Mouse (Mus musculus) adrenal gland, postnatal 10 days (tissue): ENCODE measurements around the gene Spout1. TPM values are rescaled to one million over a fixed set of nuclear protein-coding genes. Genes with fewer than 3 reads are reported as not detected.
"Not testable (repeated sequence)": the region's sequence is repeated elsewhere in the genome, so short reads cannot be mapped to it uniquely, and the experiment has no call there.

Source experiments
- DNase-seq: peaks from one replicate; pipeline ENCODE4 v3.0.0; 2021; ENCODE audit warnings: mixed read lengths
- total RNA-seq, 2 experiments: library from RNA; stranded (reverse); gene quantifications; 2 replicates each; pipeline ENCODE4 v1.2.3; 2021

Spout1 gene
- total RNA-seq, 2 experiments from 2014 or later = 18.1 TPM

DNA sequence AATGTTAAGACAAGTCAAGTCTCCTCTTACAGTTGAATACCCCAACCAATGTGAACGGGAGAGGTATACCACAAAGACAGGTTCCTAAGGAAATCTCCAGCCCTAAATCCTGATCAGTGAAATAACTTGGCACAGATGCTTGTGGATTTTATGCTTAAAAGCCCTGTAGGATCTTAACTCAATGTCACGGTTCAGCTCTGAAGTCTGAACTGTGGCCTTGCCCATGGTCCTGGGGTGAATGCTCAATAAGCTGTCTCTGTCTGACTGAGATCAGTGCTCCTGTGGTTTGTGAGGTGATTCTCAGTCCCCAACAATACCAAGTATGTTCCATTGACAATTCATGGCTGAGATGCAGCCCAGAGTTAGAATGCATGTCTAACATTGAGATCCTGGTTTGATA, 4.2 kb upstream of the Spout1 start:
- no peak for DNase-seq

DNA sequence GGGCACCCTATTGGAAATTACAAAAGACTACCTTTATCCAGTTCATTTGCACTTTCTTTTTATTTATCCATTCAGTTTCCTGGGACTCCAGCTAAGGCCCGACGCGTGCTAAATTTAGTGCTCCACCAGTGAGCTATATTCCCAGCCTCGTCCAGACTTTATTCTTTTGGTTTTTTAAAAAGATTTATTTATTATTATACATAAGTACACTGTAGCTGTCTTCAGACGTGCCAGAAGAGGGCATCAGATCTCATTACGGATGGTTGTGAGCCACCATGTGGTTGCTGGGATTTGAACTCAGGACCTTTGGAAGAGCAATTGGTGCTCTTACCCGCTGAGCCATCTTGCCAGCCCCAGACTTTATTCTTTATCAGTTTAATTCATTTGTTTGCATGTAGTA, 452 bp upstream of the Spout1 start:
- not testable (repeated sequence) for DNase-seq

GRCm38 (mm10) chr2:30176561-30176960, 1.7 kb downstream of the Spout1 start:
- DNase-seq = no peak

DNA sequence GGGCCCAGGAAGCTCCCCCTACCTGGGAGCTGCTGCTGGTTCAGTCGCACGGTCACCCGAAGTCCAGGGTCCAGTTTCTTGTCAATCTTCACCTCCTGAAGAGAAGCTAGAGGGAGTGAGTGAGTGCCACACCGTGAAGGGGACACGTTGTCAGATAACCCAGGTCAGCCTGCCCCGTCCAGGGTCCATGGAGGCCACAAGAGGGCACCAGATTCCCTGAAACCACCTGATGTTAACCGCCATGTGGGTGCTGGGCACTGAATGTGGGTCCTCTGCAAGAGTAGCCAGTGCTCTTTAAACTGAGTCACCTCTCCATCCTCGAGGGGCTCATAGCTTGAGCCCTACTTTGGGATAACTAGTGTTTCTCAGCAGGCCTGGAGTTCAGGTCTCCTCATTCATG, 2.4 kb downstream of the Spout1 start:
- DNase-seq = no peak

- DNase-seq = no peak
These were observed 4.6 kb downstream of the Spout1 start for GRCm38 (mm10) chr2:30173541-30174240.

DNA sequence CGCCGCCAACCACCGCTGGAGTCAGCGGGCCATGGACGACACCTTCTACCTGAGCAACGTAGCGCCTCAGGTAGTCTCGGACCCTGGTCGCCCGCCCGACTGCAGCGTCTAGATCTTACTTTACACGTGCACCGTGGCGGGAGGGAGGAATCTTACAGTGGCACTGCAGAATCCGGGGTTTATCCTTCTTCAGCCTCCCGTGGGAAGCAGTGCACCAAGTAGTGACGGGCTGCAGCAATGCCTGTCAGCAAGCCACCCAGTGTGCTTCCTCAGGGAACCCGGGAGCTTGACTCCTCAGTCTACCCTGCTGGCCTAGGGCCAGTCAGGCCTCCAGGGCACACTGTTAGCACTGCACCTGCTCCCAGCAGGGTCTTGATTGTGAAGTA, 6.3 kb downstream of the Spout1 start:
- no peak for DNase-seq

DNA sequence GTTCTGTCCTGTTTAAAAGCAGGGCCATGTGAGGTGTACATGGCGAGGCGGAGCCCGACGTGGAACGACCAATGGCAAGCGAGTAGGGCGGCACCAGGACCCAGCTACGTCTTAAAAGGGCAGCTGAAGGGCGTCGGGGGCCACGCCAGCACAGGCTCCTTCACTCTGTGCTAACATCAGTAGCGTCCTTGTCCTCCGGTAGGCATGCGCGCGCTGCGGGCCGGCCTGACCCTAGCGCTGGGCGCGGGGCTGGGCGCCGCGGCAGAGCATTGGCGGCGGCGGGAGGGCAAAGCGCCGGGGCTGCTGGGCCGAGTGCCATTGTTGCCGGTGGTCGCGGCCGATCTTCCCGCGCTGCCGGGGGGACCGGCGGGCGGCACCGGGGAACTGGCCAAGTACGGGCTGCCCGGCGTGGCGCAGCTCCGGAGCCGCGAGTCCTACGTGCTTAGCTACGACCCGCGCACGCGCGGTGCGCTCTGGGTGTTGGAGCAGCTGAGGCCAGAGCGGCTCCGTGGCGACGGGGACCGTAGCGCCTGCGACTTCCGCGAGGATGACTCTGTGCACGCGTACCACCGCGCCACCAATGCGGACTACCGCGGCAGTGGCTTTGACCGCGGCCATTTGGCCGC, 6.8 kb downstream of the Spout1 start, which contains the start of gene Endog:
Gene Endog (plus strand): TSS at position 123 of the 626 bp plus-strand sequence.
- DNase-seq = peak; percentile 93

DNA sequence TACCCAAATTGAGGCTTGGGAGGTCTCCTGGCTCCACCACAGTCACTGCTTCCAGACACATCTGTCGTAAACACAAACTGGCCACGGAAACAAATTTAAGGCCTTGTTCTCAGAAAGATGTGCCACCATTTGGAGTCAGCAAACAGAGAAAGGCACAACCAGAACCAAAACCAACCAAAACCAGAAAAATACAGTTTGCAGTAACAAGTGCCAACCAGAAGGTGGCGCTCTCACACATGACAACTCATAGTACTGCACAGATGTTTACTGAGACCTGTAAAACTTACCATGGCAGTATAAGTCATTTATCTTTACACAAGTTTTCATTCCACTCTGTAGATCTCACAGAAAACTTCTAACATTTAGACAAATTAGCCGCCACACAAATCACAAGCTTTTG, 11.6 kb downstream of the Spout1 start:
- DNase-seq = no peak

GRCm38 (mm10) chr2:30164340-30164932, 13.8 kb downstream of the Spout1 start:
- DNase-seq = no peak

DNA sequence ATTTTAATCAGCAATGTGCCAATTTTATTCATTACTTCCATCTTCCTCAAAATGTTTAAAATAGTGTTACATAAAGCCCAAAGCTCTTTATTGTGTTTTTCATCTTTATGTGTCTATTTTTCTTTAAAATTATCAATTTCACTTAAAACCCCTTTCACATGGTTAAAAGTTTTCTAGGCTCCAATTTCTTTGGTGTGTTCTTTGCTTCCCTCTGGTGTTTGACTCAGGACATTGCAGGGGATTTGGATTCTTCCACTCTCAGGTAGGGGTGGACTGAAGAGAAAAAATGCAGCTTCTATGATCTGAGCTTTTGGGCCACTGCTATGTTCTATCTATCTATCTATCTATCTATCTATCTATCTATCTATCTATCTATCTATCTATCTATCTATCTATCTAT, 16.4 kb downstream of the Spout1 start:
- no peak for DNase-seq

DNA sequence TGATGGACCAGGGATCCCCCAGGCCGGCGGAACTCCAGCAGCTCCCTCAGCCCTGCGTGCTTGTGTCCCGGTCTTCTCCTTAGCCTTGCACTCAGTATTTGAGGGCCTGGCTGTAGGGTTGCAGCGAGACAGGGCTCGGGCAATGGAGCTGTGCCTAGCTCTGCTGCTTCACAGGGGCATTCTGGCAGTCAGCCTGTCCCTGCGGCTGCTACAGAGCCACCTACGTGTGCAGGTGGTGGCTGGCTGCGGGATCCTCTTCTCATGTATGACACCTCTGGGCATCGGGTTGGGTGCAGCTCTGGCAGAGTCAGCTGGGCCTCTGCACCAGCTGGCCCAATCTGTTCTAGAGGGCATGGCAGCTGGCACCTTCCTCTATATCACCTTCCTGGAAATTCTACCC, 18.4 kb downstream of the Spout1 start:
- not testable (repeated sequence) for DNase-seq

DNA sequence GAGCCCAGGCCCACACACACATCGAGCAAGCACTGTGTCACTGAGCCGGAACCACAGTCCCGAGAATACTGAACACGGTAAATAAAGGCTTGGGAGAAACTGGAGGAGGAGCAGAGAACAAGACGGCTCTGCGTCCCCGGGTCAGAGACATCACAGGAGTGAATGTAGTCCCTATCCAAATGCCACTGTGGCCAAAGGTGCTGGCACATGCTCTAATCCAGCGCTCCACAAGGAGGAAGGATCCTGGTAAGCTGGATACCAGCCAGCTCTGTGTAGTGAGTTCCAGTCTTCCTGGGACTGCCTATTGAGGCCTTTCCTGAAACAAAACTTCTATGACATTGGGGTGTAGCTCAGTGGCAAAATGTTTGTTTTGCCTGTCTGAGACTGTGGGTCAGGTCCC, 25.6 kb downstream of the Spout1 start:
- DNase-seq = peak; percentile 60

DNA sequence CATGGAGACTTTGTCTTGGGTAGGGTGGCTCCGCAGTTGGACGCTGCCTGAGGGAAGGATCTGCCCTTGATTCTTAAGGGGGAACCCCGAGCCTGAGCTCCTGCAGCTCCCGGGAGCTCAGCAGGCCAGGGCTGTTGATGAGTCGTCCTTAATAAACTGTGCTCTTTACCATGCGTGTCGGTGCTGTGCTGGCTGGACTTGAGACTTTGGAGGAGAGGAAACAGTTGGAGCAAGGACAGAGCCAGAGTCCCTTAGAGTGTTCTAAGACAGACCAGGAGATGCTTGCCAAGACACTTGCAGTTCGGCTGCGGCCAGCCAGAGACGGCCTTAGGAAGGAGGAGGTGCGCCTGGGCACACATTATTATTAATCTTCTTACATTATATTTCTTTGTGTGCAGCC, 26.4 kb downstream of the Spout1 start:
- no peak for DNase-seq

- peak; percentile 89 for DNase-seq
These were observed 30.8 kb downstream of the Spout1 start for GRCm38 (mm10) chr2:30147466-30147865.

DNA sequence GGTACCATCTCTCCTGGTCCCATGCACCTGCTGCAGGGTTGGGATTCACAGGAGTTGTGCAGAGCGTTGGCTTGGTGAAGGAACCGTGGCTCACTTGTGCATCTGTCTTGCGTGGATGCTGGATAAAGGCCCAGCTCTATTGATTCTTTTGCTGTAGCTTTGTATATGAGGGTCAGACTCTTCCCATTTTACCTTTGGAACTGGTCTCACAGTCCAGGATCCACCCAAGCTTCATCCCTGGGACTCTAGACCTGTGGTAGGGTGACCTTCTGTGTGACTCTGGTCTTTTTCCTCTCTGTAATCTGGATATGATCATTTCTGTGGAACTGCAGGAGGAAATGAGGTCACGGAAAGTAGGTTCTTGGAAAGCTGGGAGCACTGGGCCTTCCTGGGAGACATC, 33.8 kb downstream of the Spout1 start:
- DNase-seq = no peak

DNA sequence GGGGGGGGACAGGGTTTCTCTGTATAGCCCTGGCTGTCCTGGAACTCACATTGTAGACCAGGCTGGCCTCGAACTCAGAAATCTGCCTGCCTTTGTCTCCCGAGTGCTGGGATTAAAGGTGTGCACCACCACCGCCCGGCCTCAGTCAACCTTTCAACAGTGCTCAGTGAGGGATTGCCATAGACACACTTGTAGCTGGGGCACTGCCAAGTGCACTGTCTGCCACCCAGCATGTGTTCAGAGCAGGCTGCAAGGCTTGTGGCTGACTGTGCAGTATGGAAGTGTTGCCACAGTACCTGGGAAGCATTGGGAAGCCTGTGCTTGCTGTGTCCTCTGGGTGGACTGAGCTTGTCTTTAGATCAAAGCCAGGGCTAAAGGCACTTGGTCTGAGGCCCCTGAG, 38.2 kb downstream of the Spout1 start:
- not testable (repeated sequence) for DNase-seq

GRCm38 (mm10) chr2:30136458-30136857, 41.8 kb downstream of the Spout1 start:
- DNase-seq = no peak

DNA sequence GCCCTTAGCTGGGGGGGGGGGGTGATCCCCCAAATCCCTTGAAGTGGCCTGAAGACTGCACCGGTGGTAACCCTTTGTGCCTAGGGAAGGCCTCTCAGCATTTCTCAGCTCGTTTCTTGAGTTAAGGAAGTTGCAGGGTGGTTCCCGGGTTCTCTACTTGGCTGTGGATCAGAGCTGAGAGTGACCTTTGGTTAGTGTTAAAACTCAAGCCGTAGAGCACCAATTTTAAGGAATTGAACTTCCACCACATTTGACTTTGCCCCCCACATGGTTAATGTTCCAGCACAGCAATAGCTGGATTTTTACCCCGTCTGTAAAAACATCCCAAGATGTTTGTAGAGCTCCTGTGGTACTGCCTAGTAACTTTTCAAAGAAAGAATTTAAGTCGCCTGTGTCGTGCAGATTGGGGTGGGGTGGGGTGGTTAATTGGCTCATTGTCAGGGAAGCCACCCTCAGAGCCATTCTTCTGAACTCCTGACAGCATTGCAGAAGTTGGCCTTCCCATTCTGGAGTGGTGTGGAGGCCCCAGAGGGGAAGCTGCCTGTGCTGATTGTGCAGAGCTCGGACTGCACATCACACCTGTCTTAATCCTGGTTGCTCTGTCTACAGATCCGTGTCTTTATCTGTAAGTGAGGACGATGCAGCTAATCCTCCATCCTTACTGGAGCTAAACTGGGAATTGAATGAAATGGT, 43.2 kb downstream of the Spout1 start:
- DNase-seq = no peak

DNA sequence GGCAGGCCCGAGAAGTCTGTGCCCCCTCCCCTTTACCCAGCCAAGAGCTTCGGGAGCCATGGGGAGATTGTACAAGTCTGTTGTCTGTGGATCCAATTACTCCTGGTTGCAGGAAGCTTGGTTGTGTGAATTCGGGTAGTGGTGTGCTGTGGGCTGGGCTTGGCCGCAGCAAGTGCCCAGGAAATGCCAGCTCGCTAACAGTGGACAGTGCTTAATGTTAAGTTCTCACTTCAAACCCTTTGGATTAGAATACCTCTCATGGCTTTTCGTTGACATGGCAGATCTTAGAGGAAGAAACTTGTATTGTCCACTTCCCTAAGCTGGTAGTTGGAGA, 43.9 kb downstream of the Spout1 start:
- peak; percentile 40 for DNase-seq

DNA sequence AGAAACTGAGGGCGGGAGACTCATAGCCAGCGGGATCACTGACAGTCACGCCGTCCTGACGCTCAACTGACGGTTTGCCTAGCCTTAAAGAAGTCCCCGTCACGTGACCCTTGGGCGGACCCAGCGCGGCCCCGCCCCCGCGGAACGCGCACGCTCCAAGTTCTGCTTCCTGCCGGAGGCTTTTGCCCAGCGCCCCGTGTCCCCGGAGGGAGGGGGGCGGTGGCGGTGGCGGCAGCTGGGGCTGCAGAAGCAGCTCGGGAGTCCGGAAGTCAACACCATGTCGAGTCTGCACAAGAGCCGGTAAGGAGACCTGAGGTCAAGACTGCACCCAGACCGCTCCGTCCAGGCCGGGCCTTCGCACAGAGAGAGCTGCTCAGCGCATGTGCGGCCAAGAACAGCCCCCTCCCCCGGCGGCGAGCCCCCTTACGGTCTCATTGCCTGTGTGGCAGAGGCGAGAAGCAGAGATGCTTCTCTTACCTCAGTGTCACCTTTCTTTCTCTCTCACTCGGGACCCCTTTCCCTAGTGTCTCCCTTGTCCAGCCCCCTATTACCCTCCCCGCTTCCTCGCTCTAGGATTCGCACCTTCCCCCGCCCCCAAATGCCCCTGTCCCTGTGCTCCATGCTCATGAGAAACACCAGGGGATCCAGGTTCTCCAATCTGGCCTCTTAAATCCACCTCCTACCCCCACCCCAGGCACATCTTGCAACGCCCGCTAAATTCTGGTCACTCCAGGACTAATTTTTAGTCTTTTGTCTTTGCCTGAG, 44.5 kb downstream of the Spout1 start, which contains the start of gene Tbc1d13:
Gene Tbc1d13 (plus strand): TSS at position 134 of the 765 bp plus-strand sequence.
- DNase-seq = peak; percentile 99

DNA sequence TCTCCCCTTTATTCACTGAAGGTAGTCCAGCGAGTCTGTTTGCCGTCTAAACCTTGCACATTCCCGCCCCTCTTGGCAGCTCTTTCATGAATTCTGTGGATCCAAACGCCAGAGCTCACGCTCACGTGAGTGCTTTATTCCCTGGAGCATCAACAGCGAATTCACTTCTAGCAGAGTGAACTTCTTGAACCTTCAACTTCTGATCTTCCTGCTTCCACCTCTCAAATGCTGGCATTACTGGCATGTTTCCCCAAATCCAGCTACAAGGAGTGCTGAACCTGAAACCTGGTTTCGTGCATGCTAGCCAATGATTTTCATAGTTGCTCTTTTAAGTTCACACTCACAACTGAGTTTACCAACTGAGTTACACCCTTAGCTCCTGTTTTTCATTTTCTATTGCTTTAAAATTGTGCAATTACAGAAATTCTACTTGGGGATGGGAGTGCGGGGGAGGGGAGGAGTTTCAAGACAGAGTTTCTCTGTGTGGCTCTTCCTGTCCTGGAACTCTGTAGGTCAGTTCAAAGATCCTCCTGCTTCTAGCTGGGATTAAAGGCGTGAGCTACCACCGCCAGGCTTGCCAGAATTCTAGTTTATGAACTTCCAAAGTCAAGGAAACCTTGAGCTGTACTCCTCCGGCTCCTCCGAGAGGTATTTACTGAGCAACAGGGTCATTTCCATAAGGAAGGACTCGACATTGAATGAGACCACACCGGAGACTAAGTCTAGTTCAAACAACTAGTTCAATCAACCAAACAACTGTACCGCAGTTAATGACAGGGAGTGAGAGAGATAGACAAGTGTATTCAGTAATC, 45.3 kb downstream of the Spout1 start:
- DNase-seq = peak; percentile 71
